Mouse (Mus musculus) gastrocnemius, postnatal 4 days (tissue): ENCODE data around the gene Olfr1179. TPM values are rescaled to one million over a fixed set of nuclear protein-coding genes. Genes with fewer than 3 reads are reported as not detected.
"Not testable (repeated sequence)": the region's sequence is repeated elsewhere in the genome, so short reads cannot be mapped to it uniquely, and the experiment has no call there.

ENCODE experiments used
- DNase-seq, 2 experiments: peaks; one replicate each; pipeline ENCODE4 v3.0.0; 2021 to 2022; ENCODE audit warnings: low spot score in 2 of 2, mixed read lengths in 2 of 2
- long read RNA-seq, 2 experiments: library from polyadenylated mRNA; stranded (forward); transcript quantifications; one replicate each; pipeline ENCODE4 v2.0.0; 2021
- total RNA-seq, 2 experiments: library from RNA; stranded (reverse); gene quantifications; 2 replicates each; pipeline ENCODE4 v1.2.3; 2021

Olfr1179 gene
- not detected for total RNA-seq
- long read RNA-seq, experiment 1: 0 reads
- long read RNA-seq, experiment 2: 0 reads

- DNase-seq: no peak
Observed at GRCm38 (mm10) chr2:88406353-88406752, at the start of gene Olfr1179. Gene Olfr1179 (minus strand): TSS chr2:88406453.

- DNase-seq: not testable (repeated sequence)
Observed at GRCm38 (mm10) chr2:88454567-88454966, 48.3 kb upstream of the Olfr1179 start, which contains the start of gene Olfr1183. Gene Olfr1183 (plus strand): TSS chr2:88454867.

GRCm38 (mm10) chr2:88449031-88449430 is 42.8 kb upstream of the Olfr1179 start, which contains the start of gene Gm13757:
Gene Gm13757 (minus strand): TSS chr2:88449131.
- no peak for DNase-seq

- no peak for DNase-seq
Observed at GRCm38 (mm10) chr2:88426071-88426470, 19.8 kb upstream of the Olfr1179 start, which contains the start of gene Olfr1181. Gene Olfr1181 (minus strand): TSS chr2:88426171.

- no peak for DNase-seq
Observed at GRCm38 (mm10) chr2:88419051-88419450, 12.8 kb upstream of the Olfr1179 start, which contains the start of gene Olfr1180. Gene Olfr1180 (minus strand): TSS chr2:88419151.

- DNase-seq: no peak
Observed at GRCm38 (mm10) chr2:88386762-88387161, 19.5 kb downstream of the Olfr1179 start, which contains the start of gene Olfr1178. Gene Olfr1178 (plus strand): TSS chr2:88387062.

- no peak for DNase-seq
Observed at GRCm38 (mm10) chr2:88356304-88356703, 49.9 kb downstream of the Olfr1179 start.

Other genes with a start within 250 kb of the Olfr1179 start
- not detected for gene Olfr1168, start 224.6 kb downstream of the Olfr1179 start, total RNA-seq
- not detected for gene Olfr1170, start 178.1 kb downstream of the Olfr1179 start, total RNA-seq
- not detected for gene Olfr1173, start 126.6 kb downstream of the Olfr1179 start, total RNA-seq
- not detected for gene Olfr1174-ps, start 91.3 kb downstream of the Olfr1179 start, total RNA-seq
- gene Olfr1175-ps, start 79.2 kb downstream of the Olfr1179 start, total RNA-seq: not detected
- not detected for gene Olfr1176, start 69.7 kb downstream of the Olfr1179 start, total RNA-seq
- not detected for gene Olfr1177-ps, start 60.0 kb downstream of the Olfr1179 start, total RNA-seq
- not detected for gene Olfr1178, start 19.4 kb downstream of the Olfr1179 start, total RNA-seq
- gene Olfr1180, start 12.7 kb upstream of the Olfr1179 start, total RNA-seq: not detected
- not detected for gene Olfr1181, start 19.7 kb upstream of the Olfr1179 start, total RNA-seq
- not detected for gene Gm13757, start 42.7 kb upstream of the Olfr1179 start, total RNA-seq
- gene Olfr1183, start 48.4 kb upstream of the Olfr1179 start, total RNA-seq: not detected
- not detected for gene Olfr1184, start 77.1 kb upstream of the Olfr1179 start, total RNA-seq
- gene Olfr1185-ps1, start 86.9 kb upstream of the Olfr1179 start, total RNA-seq: not detected
- gene Olfr1186, start 112.1 kb upstream of the Olfr1179 start, total RNA-seq: not detected
- not detected for gene Olfr1188, start 150.5 kb upstream of the Olfr1179 start, total RNA-seq
- not detected for gene Olfr1189, start 180.0 kb upstream of the Olfr1179 start, total RNA-seq
- not detected for gene Olfr1191-ps1, start 234.1 kb upstream of the Olfr1179 start, total RNA-seq
- gene Olfr1192-ps1, start 242.1 kb upstream of the Olfr1179 start, total RNA-seq: not detected